Mouse (Mus musculus): ENCODE data around the gene Krtap11-1. TPM values are rescaled to one million over a fixed set of nuclear protein-coding genes. Genes with fewer than 3 reads are reported as not detected.

Gene Krtap11-1
- polyA plus RNA-seq, 1 experiment from 2014 or later = not detected

DNA sequence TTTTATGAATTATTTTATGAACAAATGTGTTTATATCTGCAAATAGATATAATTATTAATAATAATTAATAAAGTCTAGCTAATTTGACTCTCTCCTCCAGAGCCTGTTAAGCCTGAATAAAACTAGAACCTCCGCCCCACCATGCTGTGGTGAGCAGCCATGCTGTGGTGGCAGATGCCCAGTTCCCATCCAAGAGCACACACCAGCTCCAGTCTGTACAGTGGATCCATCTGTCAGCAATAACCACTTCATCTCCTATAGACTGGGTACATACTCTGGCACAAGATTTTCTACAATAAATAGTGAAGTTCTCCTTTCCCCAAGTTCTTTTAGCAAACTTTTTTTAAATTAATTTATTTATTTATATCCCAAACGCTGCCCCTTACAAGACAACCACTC is 10.7 kb upstream of the Krtap11-1 start:
- no peak overlapping the region for H3K4me3 ChIP-seq (ENCODE audit: low read depth, low read length)
- H3K4me2 ChIP-seq (ENCODE audit: low read depth, low read length) = no peak overlapping the region
- H3K36me3 ChIP-seq (ENCODE audit: control insufficient read depth, insufficient read depth, low read length) = no peaks in the 10 kb centered on the region
- no peak overlapping the region for H3K27ac ChIP-seq (ENCODE audit: low read depth, low read length)
- no peaks in the 10 kb centered on the region for H3K4me1 ChIP-seq (ENCODE audit: control insufficient read depth, insufficient read depth, low read length)
- no peak overlapping the region for H3K9ac ChIP-seq (replicated peaks; ENCODE audit: low read depth, low read length)
- WGBS = 94% methylated on average over 2 of the region's 2 CpGs
- H3K9me3 ChIP-seq (ENCODE audit: control insufficient read depth, low read length) = no peaks in the 10 kb centered on the region
- H3K27me3 ChIP-seq (ENCODE audit: control insufficient read depth, insufficient read depth, low read length) = no peaks in the 10 kb centered on the region
- ATAC-seq (ENCODE audit: low read depth) = no peak

GRCm38 (mm10) chr16:89570516-89570915 is 467 bp downstream of the Krtap11-1 start:
- Histone ChIP-seq H3K27ac (ENCODE audit: low read depth, low read length) (no peak overlapping the region), H3K9ac (replicated peaks; ENCODE audit: low read depth, low read length) (no peak overlapping the region), H3K4me2 (ENCODE audit: low read depth, low read length) (no peak overlapping the region), H3K4me1 (ENCODE audit: control insufficient read depth, insufficient read depth, low read length) (no peaks in the 10 kb centered on the region), H3K9me3 (ENCODE audit: control insufficient read depth, low read length) (no peaks in the 10 kb centered on the region), H3K36me3 (ENCODE audit: control insufficient read depth, insufficient read depth, low read length) (no peaks in the 10 kb centered on the region), H3K27me3 (ENCODE audit: control insufficient read depth, insufficient read depth, low read length) (no peaks in the 10 kb centered on the region), H3K4me3 (ENCODE audit: low read depth, low read length) (no peak overlapping the region)
- 93% methylated on average over 9 of the region's 9 CpGs for WGBS
- ATAC-seq (ENCODE audit: low read depth) = no peak

- no peaks in the 10 kb centered on the region for H3K9me3 ChIP-seq (ENCODE audit: control insufficient read depth, low read length)
- H3K36me3 ChIP-seq (ENCODE audit: control insufficient read depth, insufficient read depth, low read length) = no peaks in the 10 kb centered on the region
- ATAC-seq (ENCODE audit: low read depth) = no peak
- H3K27me3 ChIP-seq (ENCODE audit: control insufficient read depth, insufficient read depth, low read length) = no peaks in the 10 kb centered on the region
- H3K27ac ChIP-seq (ENCODE audit: low read depth, low read length) = no peak overlapping the region
- H3K9ac ChIP-seq (replicated peaks; ENCODE audit: low read depth, low read length) = no peak overlapping the region
- H3K4me3 ChIP-seq (ENCODE audit: low read depth, low read length) = no peak overlapping the region
- WGBS = 77% methylated on average over 6 of the region's 6 CpGs
- no peak overlapping the region for H3K4me2 ChIP-seq (ENCODE audit: low read depth, low read length)
- H3K4me1 ChIP-seq (ENCODE audit: control insufficient read depth, insufficient read depth, low read length) = no peaks in the 10 kb centered on the region
These were observed 1.8 kb downstream of the Krtap11-1 start for GRCm38 (mm10) chr16:89569136-89569535.

GRCm38 (mm10) chr16:89568141-89568540 is 2.8 kb downstream of the Krtap11-1 start:
- H3K27ac ChIP-seq (ENCODE audit: low read depth, low read length) = no peak overlapping the region
- no peak for ATAC-seq (ENCODE audit: low read depth)
- 84% methylated on average over 7 of the region's 7 CpGs for WGBS
- H3K9me3 ChIP-seq (ENCODE audit: control insufficient read depth, low read length) = no peaks in the 10 kb centered on the region
- no peak overlapping the region for H3K9ac ChIP-seq (replicated peaks; ENCODE audit: low read depth, low read length)
- no peaks in the 10 kb centered on the region for H3K27me3 ChIP-seq (ENCODE audit: control insufficient read depth, insufficient read depth, low read length)
- H3K36me3 ChIP-seq (ENCODE audit: control insufficient read depth, insufficient read depth, low read length) = no peaks in the 10 kb centered on the region
- H3K4me3 ChIP-seq (ENCODE audit: low read depth, low read length) = no peak overlapping the region
- no peak overlapping the region for H3K4me2 ChIP-seq (ENCODE audit: low read depth, low read length)
- H3K4me1 ChIP-seq (ENCODE audit: control insufficient read depth, insufficient read depth, low read length) = no peaks in the 10 kb centered on the region

DNA sequence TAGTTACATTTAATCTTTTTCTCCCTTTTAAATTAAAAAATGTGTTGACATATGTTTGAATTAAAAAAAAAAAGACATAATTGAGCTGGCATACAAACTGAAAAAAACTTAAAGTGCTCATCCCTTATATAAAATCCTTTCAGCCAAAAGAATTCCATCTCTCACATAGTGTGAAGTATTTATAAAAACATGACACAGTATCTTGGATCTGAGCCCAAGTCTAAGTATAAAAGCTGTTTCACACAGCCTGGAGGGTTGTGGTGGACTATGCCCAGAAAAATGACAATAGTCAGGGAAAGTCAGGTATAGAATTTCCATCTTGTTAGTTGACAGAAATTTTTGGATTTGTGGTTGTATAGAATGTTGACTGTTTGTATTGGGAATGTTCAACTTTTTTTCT is 20.7 kb downstream of the Krtap11-1 start:
- no peak for ATAC-seq (ENCODE audit: low read depth)
- Histone ChIP-seq H3K9me3 (ENCODE audit: control insufficient read depth, low read length) (no peaks in the 10 kb centered on the region), H3K4me2 (ENCODE audit: low read depth, low read length) (no peak overlapping the region), H3K27ac (ENCODE audit: low read depth, low read length) (no peak overlapping the region), H3K27me3 (ENCODE audit: control insufficient read depth, insufficient read depth, low read length) (no peaks in the 10 kb centered on the region), H3K9ac (replicated peaks; ENCODE audit: low read depth, low read length) (no peak overlapping the region), H3K4me3 (ENCODE audit: low read depth, low read length) (no peak overlapping the region), H3K36me3 (ENCODE audit: control insufficient read depth, insufficient read depth, low read length) (no peaks in the 10 kb centered on the region), H3K4me1 (ENCODE audit: control insufficient read depth, insufficient read depth, low read length) (no peaks in the 10 kb centered on the region)

GRCm38 (mm10) chr16:89538031-89538484 is 32.9 kb downstream of the Krtap11-1 start:
- WGBS = 30% methylated on average over 5 of the region's 5 CpGs
- peak; percentile 79; the same call in 1 of the 2 replicates for ATAC-seq (ENCODE audit: low read depth)
- H3K36me3 ChIP-seq (ENCODE audit: control insufficient read depth, insufficient read depth, low read length) = no peaks in the 10 kb centered on the region

DNA sequence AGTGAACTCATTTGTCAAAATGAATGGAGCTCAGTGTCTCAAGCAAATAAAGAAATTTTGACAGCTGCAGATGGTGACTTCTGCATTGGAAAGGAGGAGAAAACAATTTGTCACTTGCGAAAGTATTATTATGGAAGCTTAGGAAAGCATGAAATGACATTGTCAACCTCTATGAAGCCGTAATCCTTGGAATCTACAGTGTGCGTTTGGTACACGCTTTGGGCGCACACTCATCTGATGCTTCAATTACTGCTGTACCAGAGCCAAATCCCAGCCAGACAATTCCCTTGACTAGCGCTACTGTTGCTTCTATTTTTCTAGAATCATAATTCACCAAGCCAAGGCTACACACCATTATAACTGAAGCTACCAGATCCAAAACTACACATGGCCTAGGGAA is 33.6 kb downstream of the Krtap11-1 start:
- no peaks in the 10 kb centered on the region for H3K9me3 ChIP-seq (ENCODE audit: control insufficient read depth, low read length)
- H3K27me3 ChIP-seq (ENCODE audit: control insufficient read depth, insufficient read depth, low read length) = no peaks in the 10 kb centered on the region
- H3K9ac ChIP-seq (replicated peaks; ENCODE audit: low read depth, low read length) = no peak overlapping the region
- no peak overlapping the region for H3K4me2 ChIP-seq (ENCODE audit: low read depth, low read length)
- H3K4me3 ChIP-seq (ENCODE audit: low read depth, low read length) = no peak overlapping the region
- no peak for ATAC-seq (ENCODE audit: low read depth)
- H3K4me1 ChIP-seq (ENCODE audit: control insufficient read depth, insufficient read depth, low read length) = peaks cover 4% of the 10 kb centered on the region; the same call in 1 of the 2 replicates
- no peak overlapping the region for H3K27ac ChIP-seq (ENCODE audit: low read depth, low read length)
- 72% methylated on average over 6 of the region's 6 CpGs for WGBS
- H3K36me3 ChIP-seq (ENCODE audit: control insufficient read depth, insufficient read depth, low read length) = no peaks in the 10 kb centered on the region

More at GRCm38 (mm10) chr16:89538031-89538484, 32.9 kb downstream of the Krtap11-1 start:
- no peak overlapping the region for H3K9ac ChIP-seq (replicated peaks; ENCODE audit: low read depth, low read length)
- no peak overlapping the region for H3K27ac ChIP-seq (ENCODE audit: low read depth, low read length)
- H3K27me3 ChIP-seq (ENCODE audit: control insufficient read depth, insufficient read depth, low read length) = no peaks in the 10 kb centered on the region
- H3K4me3 ChIP-seq (ENCODE audit: low read depth, low read length) = no peak overlapping the region
- H3K9me3 ChIP-seq (ENCODE audit: control insufficient read depth, low read length) = no peaks in the 10 kb centered on the region
- peaks cover 4% of the 10 kb centered on the region; the same call in 1 of the 2 replicates for H3K4me1 ChIP-seq (ENCODE audit: control insufficient read depth, insufficient read depth, low read length)
- no peak overlapping the region for H3K4me2 ChIP-seq (ENCODE audit: low read depth, low read length)

- Histone ChIP-seq H3K4me1 (ENCODE audit: control insufficient read depth, insufficient read depth, low read length) (peaks cover 4% of the 10 kb centered on the region; the same call in 1 of the 2 replicates), H3K27me3 (ENCODE audit: control insufficient read depth, insufficient read depth, low read length) (no peaks in the 10 kb centered on the region), H3K36me3 (ENCODE audit: control insufficient read depth, insufficient read depth, low read length) (no peaks in the 10 kb centered on the region), H3K9ac (replicated peaks; ENCODE audit: low read depth, low read length) (no peak overlapping the region), H3K9me3 (ENCODE audit: control insufficient read depth, low read length) (no peaks in the 10 kb centered on the region), H3K27ac (ENCODE audit: low read depth, low read length) (0 out of 2 replicates have a peak overlapping the region, but pooled peaks have one; percentile 7), H3K4me2 (ENCODE audit: low read depth, low read length) (no peak overlapping the region), H3K4me3 (ENCODE audit: low read depth, low read length) (no peak overlapping the region)
- ATAC-seq (ENCODE audit: low read depth) = peak; percentile 60; the same call in 1 of the 2 replicates
- WGBS = 17% methylated on average over 7 of the region's 7 CpGs
These were observed 40.4 kb downstream of the Krtap11-1 start for GRCm38 (mm10) chr16:89530547-89530946.

- no peaks in the 10 kb centered on the region for H3K9me3 ChIP-seq (ENCODE audit: control insufficient read depth, low read length)
- WGBS = 54% methylated on average over 7 of the region's 7 CpGs
- no peak overlapping the region for H3K9ac ChIP-seq (replicated peaks; ENCODE audit: low read depth, low read length)
- H3K27ac ChIP-seq (ENCODE audit: low read depth, low read length) = no peak overlapping the region
- H3K4me1 ChIP-seq (ENCODE audit: control insufficient read depth, insufficient read depth, low read length) = peaks cover 4% of the 10 kb centered on the region; the same call in 1 of the 2 replicates
- H3K4me2 ChIP-seq (ENCODE audit: low read depth, low read length) = no peak overlapping the region
- H3K4me3 ChIP-seq (ENCODE audit: low read depth, low read length) = no peak overlapping the region
- no peak for ATAC-seq (ENCODE audit: low read depth)
- no peaks in the 10 kb centered on the region for H3K27me3 ChIP-seq (ENCODE audit: control insufficient read depth, insufficient read depth, low read length)
- no peaks in the 10 kb centered on the region for H3K36me3 ChIP-seq (ENCODE audit: control insufficient read depth, insufficient read depth, low read length)
These were observed 41.1 kb downstream of the Krtap11-1 start for GRCm38 (mm10) chr16:89529846-89530245.

All from neural tube, embryonic 14.5 days (tissue).